Mouse (Mus musculus) kidney, postnatal 25 days (tissue): ENCODE measurements around the gene Pld6.
"Not testable (repeated sequence)": the region's sequence is repeated elsewhere in the genome, so short reads cannot be mapped to it uniquely, and the experiment has no call there.

Experiments used
- DNase-seq, 2 experiments: peaks; one replicate each; pipeline ENCODE4 v3.0.0; 2021; ENCODE audit warnings: mixed read lengths in 2 of 2

The Pld6 gene

GRCm38 (mm10) chr11:59743712-59744111, 43.7 kb downstream of the Pld6 start:
- no peak for DNase-seq

- no peak for DNase-seq
Measured at GRCm38 (mm10) chr11:59743307-59743706, 44.1 kb downstream of the Pld6 start.

DNA sequence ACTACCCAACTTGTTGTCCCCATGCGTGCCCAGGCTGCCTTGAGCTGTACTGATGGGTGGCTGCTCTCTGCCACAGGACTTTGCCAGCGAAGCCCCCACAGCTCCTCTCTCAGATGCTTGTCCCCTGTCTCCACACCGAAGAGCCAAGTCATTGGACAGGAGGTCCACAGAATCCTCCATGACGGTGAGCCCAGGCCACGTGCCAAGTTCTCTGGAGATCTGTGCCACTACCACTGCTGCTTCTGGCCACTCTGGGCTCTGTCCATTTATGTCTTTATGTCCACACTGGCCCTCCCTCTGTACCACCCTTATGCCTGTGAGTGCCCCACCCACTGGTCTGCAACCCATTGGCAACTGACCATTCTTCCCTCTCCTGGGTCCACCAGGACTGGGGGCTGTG, 45.5 kb downstream of the Pld6 start:
- DNase-seq: no peak

DNA sequence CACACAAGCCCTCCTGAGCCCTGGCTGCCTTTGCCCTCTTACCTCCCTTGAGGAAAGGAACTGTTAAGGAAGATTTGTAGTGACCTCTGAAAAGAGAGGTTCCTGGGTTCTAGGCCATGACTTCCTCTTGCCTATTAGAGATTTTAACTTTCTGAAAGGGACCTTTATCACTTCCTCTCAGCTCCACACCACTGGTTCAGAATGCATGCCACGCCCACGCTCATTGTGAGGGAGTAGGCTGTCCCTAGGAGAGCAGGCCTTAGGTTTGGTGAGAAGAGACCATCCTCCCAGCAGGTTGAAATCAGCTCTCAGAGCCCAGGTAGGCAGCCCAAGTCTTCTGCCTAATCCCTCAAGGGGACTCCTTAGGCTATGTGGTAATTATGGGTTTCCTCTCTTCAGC, 47.4 kb downstream of the Pld6 start:
- no peak for DNase-seq

- DNase-seq: no peak
Measured at GRCm38 (mm10) chr11:59737250-59737649, 50.2 kb downstream of the Pld6 start.

- not testable (repeated sequence) for DNase-seq
Measured at GRCm38 (mm10) chr11:59735938-59736337, 51.5 kb downstream of the Pld6 start.

DNA sequence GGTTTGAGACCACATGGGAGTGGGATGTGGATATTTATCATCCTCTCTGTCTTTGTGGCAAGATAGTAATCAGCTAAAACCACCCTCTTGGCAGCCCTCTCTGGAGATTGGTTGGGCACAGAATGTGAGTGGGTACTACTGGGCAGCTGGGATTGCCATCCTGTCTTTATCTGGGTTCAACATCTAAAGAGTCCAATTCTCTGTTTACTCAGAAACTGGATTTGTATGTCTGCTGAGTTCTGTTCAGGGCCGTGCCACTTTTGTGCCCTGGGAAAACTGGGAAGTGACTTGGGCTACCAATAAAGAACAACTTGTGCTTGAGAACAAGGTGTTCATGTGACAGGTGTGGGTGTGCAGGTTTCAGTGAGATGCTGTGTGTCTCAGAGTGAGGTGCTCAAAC, 53.1 kb downstream of the Pld6 start:
- DNase-seq: no peak
